Mouse (Mus musculus) gastrocnemius, adult 8-10 months (tissue): Measurements from ENCODE around the gene C1rl. TPM values are rescaled to one million over a fixed set of nuclear protein-coding genes. Genes with fewer than 3 reads are reported as not detected.
"Not testable (repeated sequence)": the region's sequence is repeated elsewhere in the genome, so short reads cannot be mapped to it uniquely, and the experiment has no call there.

ENCODE experiments used
- DNase-seq, 2 experiments: peaks; one replicate each; pipeline ENCODE4 v3.0.0; 2022; ENCODE audit warnings: low spot score in 2 of 2
- total RNA-seq, 4 experiments: library from RNA; stranded (reverse); gene quantifications; 2 replicates each; pipeline ENCODE4 v1.2.4; 2022

The C1rl gene
- total RNA-seq, 4 experiments from 2014 or later: 0.34 to 0.51 (median 0.45) TPM; not detected in 1

- DNase-seq: no peak
Measured at GRCm38 (mm10) chr6:124502021-124502420, 9.1 kb downstream of the C1rl start.

- no peak for DNase-seq
Measured at GRCm38 (mm10) chr6:124505028-124505427, 12.1 kb downstream of the C1rl start.

- no peak for DNase-seq
Measured at GRCm38 (mm10) chr6:124506991-124507390, 14.1 kb downstream of the C1rl start.

GRCm38 (mm10) chr6:124508292-124508691 lies 15.4 kb downstream of the C1rl start:
- no peak for DNase-seq

GRCm38 (mm10) chr6:124509192-124509591 lies 16.3 kb downstream of the C1rl start:
- not testable (repeated sequence) for DNase-seq

- DNase-seq: no peak
Measured at GRCm38 (mm10) chr6:124511936-124512335, 19.0 kb downstream of the C1rl start.

GRCm38 (mm10) chr6:124512355-124512836 lies 19.5 kb downstream of the C1rl start, which contains the start of gene C1ra:
TSS of gene C1ra (plus strand) at chr6:124512405.
- peak; percentile 36 to 40 for DNase-seq

- DNase-seq: not testable (repeated sequence)
Measured at GRCm38 (mm10) chr6:124517733-124518132, 24.8 kb downstream of the C1rl start.

GRCm38 (mm10) chr6:124522082-124522481 lies 29.2 kb downstream of the C1rl start:
- DNase-seq: not testable (repeated sequence)

GRCm38 (mm10) chr6:124527881-124528280 lies 35.0 kb downstream of the C1rl start:
- DNase-seq: no peak

GRCm38 (mm10) chr6:124531077-124531476 lies 38.2 kb downstream of the C1rl start:
- DNase-seq: no peak

GRCm38 (mm10) chr6:124536125-124536829 lies 43.4 kb downstream of the C1rl start:
- not testable (repeated sequence) for DNase-seq

- DNase-seq: not testable (repeated sequence)
Measured at GRCm38 (mm10) chr6:124541176-124541575, 48.3 kb downstream of the C1rl start.

GRCm38 (mm10) chr6:124542284-124542683 lies 49.4 kb downstream of the C1rl start, which contains the start of gene C1s1:
TSS of gene C1s1 (minus strand) at chr6:124542359.
- DNase-seq: peak; percentile 58 to 63

- DNase-seq: no peak
Measured at GRCm38 (mm10) chr6:124544466-124544865, 51.6 kb downstream of the C1rl start.

- no peak for DNase-seq
Measured at GRCm38 (mm10) chr6:124545425-124545824, 52.5 kb downstream of the C1rl start.

GRCm38 (mm10) chr6:124547979-124548378 lies 55.1 kb downstream of the C1rl start:
- not testable (repeated sequence) for DNase-seq

GRCm38 (mm10) chr6:124549023-124549550 lies 56.2 kb downstream of the C1rl start:
- no peak for DNase-seq

- DNase-seq: no peak
Measured at GRCm38 (mm10) chr6:124552766-124553165, 59.9 kb downstream of the C1rl start.

GRCm38 (mm10) chr6:124555956-124556355 lies 63.0 kb downstream of the C1rl start:
- not testable (repeated sequence) for DNase-seq
